In genomic region chr9:57309353-57309752, GRCm38 (mm10) we compare ENCODE assay signal across 16 mouse cellular contexts.
"Had no signal": no experiment of that assay in that cellular context is flagged by ENCODE, and none has a peak within 500 bp of the region (broad histone marks: within the 10 kb centered on the region; RNA-seq: fewer than 3 reads in every experiment).

No protein-coding gene starts in this region.

- H3K4me3 ChIP-seq: limb, embryonic 12.5 days; liver, embryonic 13.5 days; myocyte; neural tube, embryonic 15.5 days had no signal

- H3K27ac ChIP-seq: limb, embryonic 12.5 days; liver, embryonic 13.5 days; neural tube, embryonic 15.5 days; stomach, postnatal 0 days had no signal

- DNase-seq: kidney, adult 8-10 months; kidney, postnatal 36 days; liver; liver, embryonic 13.5 days; liver, postnatal 0 days; lung, postnatal 36 days; midbrain, embryonic 14.5 days; right cerebral cortex, adult 18-20 months; right cerebral cortex, postnatal 25 days; thymus, adult 2 months; thymus, postnatal 25 days had no signal

- ATAC-seq: liver, postnatal 0 days; lung, postnatal 0 days had no signal

- H3K36me3 ChIP-seq: limb, embryonic 12.5 days; liver, embryonic 13.5 days; neural tube, embryonic 15.5 days had no signal

- H3K4me1 ChIP-seq: limb, embryonic 12.5 days; neural tube, embryonic 15.5 days had no signal

- H3K4me2 ChIP-seq: limb, embryonic 12.5 days; liver, embryonic 13.5 days; neural tube, embryonic 15.5 days had no signal

- H3K9ac ChIP-seq: limb, embryonic 12.5 days; liver, embryonic 13.5 days; liver, postnatal 0 days; neural tube, embryonic 15.5 days had no signal

- H3K9me3 ChIP-seq: limb, embryonic 12.5 days; neural tube, embryonic 15.5 days had no signal

- H3K27me3 ChIP-seq: limb, embryonic 12.5 days; liver, embryonic 13.5 days; neural tube, embryonic 15.5 days had no signal
